In genomic region chr7:81847777-81848176, GRCm38 (mm10) we compare ENCODE assay signal across 24 mouse cellular contexts. TPM values are rescaled to one million over a fixed set of nuclear protein-coding genes. Genes with fewer than 3 reads are reported as not detected.
DNase-seq lines count a peak whose midpoint lies in the region; ATAC-seq and TF ChIP-seq lines count a peak whose summit lies in the region.
"Had no signal": no experiment of that assay in that cellular context is flagged by ENCODE, and none has a peak within 500 bp of the region (broad histone marks: within the 10 kb centered on the region; RNA-seq: fewer than 3 reads in every experiment).

No protein-coding gene starts in this region.

- DNase-seq in forebrain, embryonic 10.5 days (ENCODE audit: extremely low spot score, low spot score): peak; percentile 36
- no peak for DNase-seq in forebrain, postnatal 0 days
- DNase-seq in MN1 (ENCODE audit: low spot score): peak; percentile 58
- DNase-seq in cerebellum, adult 9-10 months: peak; percentile 57
- DNase-seq in kidney, postnatal 14 days: no peak
- DNase-seq in thymus, adult 18-20 months: no peak
- DNase-seq in embryo, embryonic 9.5 days (ENCODE audit: extremely low spot score): no peak
- DNase-seq: adrenal gland, adult 8-10 months; heart, adult 2 months; thymus, postnatal 4 days had no signal

- H3K27ac ChIP-seq in forebrain, embryonic 10.5 days: 0 out of 2 replicates have a peak overlapping the region, but pooled peaks have one; percentile 40
- no peak overlapping the region for H3K27ac ChIP-seq in forebrain, postnatal 0 days (ENCODE audit: low read depth, low read length)
- no peak overlapping the region for H3K27ac ChIP-seq in forebrain, embryonic 16.5 days (ENCODE audit: low read length)
- H3K27ac ChIP-seq: heart, adult 2 months; intestine, embryonic 15.5 days; limb, embryonic 13.5 days; liver, embryonic 14.5 days had no signal

- H3K4me3 ChIP-seq in forebrain, embryonic 10.5 days: no peak overlapping the region
- H3K4me3 ChIP-seq in forebrain, postnatal 0 days (ENCODE audit: low read depth, low read length): no peak overlapping the region
- no peak overlapping the region for H3K4me3 ChIP-seq in forebrain, embryonic 16.5 days (replicated peaks; ENCODE audit: low read length)
- H3K4me3 ChIP-seq: heart, adult 2 months; intestine, embryonic 15.5 days; limb, embryonic 13.5 days; megakaryocyte, embryonic 14.5 days had no signal

- no peak for ATAC-seq in forebrain, postnatal 0 days
- ATAC-seq in forebrain, embryonic 16.5 days: peak; percentile 28; the same call in 1 of the 2 replicates
- ATAC-seq: intestine, embryonic 15.5 days; lung, postnatal 0 days had no signal

- H3K27me3 ChIP-seq in forebrain, embryonic 10.5 days (ENCODE audit: poor library complexity, severe bottlenecking): no peaks in the 10 kb centered on the region
- no peaks in the 10 kb centered on the region for H3K27me3 ChIP-seq in forebrain, postnatal 0 days (ENCODE audit: insufficient read depth, low read length)
- H3K27me3 ChIP-seq in forebrain, embryonic 16.5 days (replicated peaks; ENCODE audit: control insufficient read depth, insufficient read depth, low read length): no peaks in the 10 kb centered on the region
- H3K27me3 ChIP-seq: intestine, embryonic 15.5 days; limb, embryonic 13.5 days had no signal

- H3K4me1 ChIP-seq in forebrain, embryonic 10.5 days: peaks cover 49% of the 10 kb centered on the region
- no peaks in the 10 kb centered on the region for H3K4me1 ChIP-seq in forebrain, postnatal 0 days (ENCODE audit: insufficient read depth)
- peaks cover 4% of the 10 kb centered on the region; the same call in 1 of the 2 replicates for H3K4me1 ChIP-seq in forebrain, embryonic 16.5 days (replicated peaks; ENCODE audit: control insufficient read depth, insufficient read depth, low read length)
- H3K4me1 ChIP-seq: intestine, embryonic 15.5 days had no signal

- WGBS in forebrain, embryonic 10.5 days: 21% methylated on average over 4 of the region's 4 CpGs
- 11% methylated on average over 4 of the region's 4 CpGs for WGBS in forebrain, postnatal 0 days
- WGBS in forebrain, embryonic 16.5 days: 7% methylated on average over 4 of the region's 4 CpGs

- H3K36me3 ChIP-seq in forebrain, embryonic 10.5 days (replicated peaks): no peaks in the 10 kb centered on the region
- H3K36me3 ChIP-seq in forebrain, postnatal 0 days (ENCODE audit: insufficient read depth): no peaks in the 10 kb centered on the region
- no peaks in the 10 kb centered on the region for H3K36me3 ChIP-seq in forebrain, embryonic 16.5 days (ENCODE audit: control insufficient read depth, insufficient read depth)
- H3K36me3 ChIP-seq: intestine, embryonic 15.5 days; limb, embryonic 13.5 days had no signal

- no peaks in the 10 kb centered on the region for H3K9me3 ChIP-seq in forebrain, embryonic 10.5 days
- H3K9me3 ChIP-seq in forebrain, postnatal 0 days (ENCODE audit: low read length): no peaks in the 10 kb centered on the region
- no peaks in the 10 kb centered on the region for H3K9me3 ChIP-seq in forebrain, embryonic 16.5 days (ENCODE audit: control insufficient read depth, low read length)
- H3K9me3 ChIP-seq: intestine, embryonic 15.5 days; limb, embryonic 13.5 days had no signal

- TF ChIP-seq CTCF in forebrain, postnatal 0 days (IDR thresholded peaks at IDR 0.05; ENCODE audit: low read depth): no peak

- no peak overlapping the region for H3K9ac ChIP-seq in forebrain, postnatal 0 days
- no peak overlapping the region for H3K9ac ChIP-seq in forebrain, embryonic 16.5 days (replicated peaks; ENCODE audit: low read depth, low read length)
- H3K9ac ChIP-seq: intestine, embryonic 15.5 days; limb, embryonic 13.5 days; liver, embryonic 14.5 days had no signal

- H3K4me2 ChIP-seq in forebrain, postnatal 0 days (ENCODE audit: low read depth): no peak overlapping the region
- no peak overlapping the region for H3K4me2 ChIP-seq in forebrain, embryonic 16.5 days (ENCODE audit: low read length)
- H3K4me2 ChIP-seq: intestine, embryonic 15.5 days; limb, embryonic 13.5 days had no signal

RNA-seq across cellular contexts. Expression of gene Gm10160, which starts 7.8 kb away (rescaled TPM):
- polyA plus RNA-seq in forebrain, embryonic 10.5 days (2016; fragmentation: Nextera tagmentation; extraction: Ambion mirVana): not detected in 2 replicates
- total RNA-seq in forebrain, postnatal 0 days (2014; rRNA removed): not detected in 2 replicates
- polyA plus RNA-seq in forebrain, postnatal 0 days (2015; fragmentation: Nextera tagmentation; extraction: Ambion mirVana): not detected in 2 replicates
- polyA plus RNA-seq in forebrain, embryonic 16.5 days (2015; fragmentation: Nextera tagmentation; extraction: Ambion mirVana): not detected in 2 replicates
- total RNA-seq: adrenal gland, adult 8-10 months; gastrocnemius, adult 8-10 months; heart, adult 2 months; left cerebral cortex, adult 18-20 months had no signal
- polyA plus RNA-seq: cortical plate, adult 2 months; heart, adult 2 months; heart, embryonic 16.5 days; hindbrain, embryonic 11.5 days; intestine, embryonic 15.5 days; kidney, embryonic 14.5 days; large intestine, adult 2 months; limb, embryonic 13.5 days; liver, embryonic 14.5 days; lung, postnatal 0 days; neural tube, embryonic 14.5 days had no signal

RNA-seq across cellular contexts. Expression of gene Tm6sf1, which starts 11.0 kb away (rescaled TPM):
- 11.2 and 11.7 TPM in 2 replicates for polyA plus RNA-seq in forebrain, embryonic 10.5 days (2016; fragmentation: Nextera tagmentation; extraction: Ambion mirVana)
- total RNA-seq in forebrain, postnatal 0 days (2014; rRNA removed): 5.4 and 12.9 TPM in 2 replicates
- polyA plus RNA-seq in forebrain, postnatal 0 days (2015; fragmentation: Nextera tagmentation; extraction: Ambion mirVana): 5.0 and 7.0 TPM in 2 replicates
- polyA plus RNA-seq in forebrain, embryonic 16.5 days (2015; fragmentation: Nextera tagmentation; extraction: Ambion mirVana): 8.3 and 8.5 TPM in 2 replicates

RNA-seq across cellular contexts. Expression of gene Btbd1, which starts 18.5 kb away (rescaled TPM):
- polyA plus RNA-seq in forebrain, embryonic 10.5 days (2016; fragmentation: Nextera tagmentation; extraction: Ambion mirVana): 56.6 and 60.7 TPM in 2 replicates
- 142 TPM in 2 replicates for total RNA-seq in forebrain, postnatal 0 days (2014; rRNA removed)
- polyA plus RNA-seq in forebrain, postnatal 0 days (2015; fragmentation: Nextera tagmentation; extraction: Ambion mirVana): 101 and 104 TPM in 2 replicates
- 99.0 and 109 TPM in 2 replicates for polyA plus RNA-seq in forebrain, embryonic 16.5 days (2015; fragmentation: Nextera tagmentation; extraction: Ambion mirVana)

RNA-seq across cellular contexts. Expression of gene 3110040N11Rik, which starts 58.5 kb away (rescaled TPM):
- 38.3 and 40.9 TPM in 2 replicates for polyA plus RNA-seq in forebrain, embryonic 10.5 days (2016; fragmentation: Nextera tagmentation; extraction: Ambion mirVana)
- 46.3 and 50.9 TPM in 2 replicates for total RNA-seq in forebrain, postnatal 0 days (2014; rRNA removed)
- polyA plus RNA-seq in forebrain, postnatal 0 days (2015; fragmentation: Nextera tagmentation; extraction: Ambion mirVana): 59.3 and 59.8 TPM in 2 replicates
- 49.4 and 51.0 TPM in 2 replicates for polyA plus RNA-seq in forebrain, embryonic 16.5 days (2015; fragmentation: Nextera tagmentation; extraction: Ambion mirVana)

Comparison
In these comparisons a context has a peak if more than half of its experiments do, and no peak if none do; other contexts are left out.
1. DNase-seq: peak in forebrain, embryonic 10.5 days (single experiment), MN1 (single experiment) and cerebellum, adult 9-10 months (single experiment); none in forebrain, postnatal 0 days (single experiment), kidney, postnatal 14 days (single experiment), thymus, adult 18-20 months (0 of 2) and embryo, embryonic 9.5 days (single experiment).